Mouse (Mus musculus): ENCODE data around the gene March2. TPM values are rescaled to one million over a fixed set of nuclear protein-coding genes. Genes with fewer than 3 reads are reported as not detected.
A peak's percentile ranks its signal among the peaks of the same experiment; 100 is the strongest.

Gene March2
- polyA plus RNA-seq, 1 experiment: 290 TPM

GRCm38 (mm10) chr17:33755418-33756107, 37.1 kb upstream of the March2 start:
- H3K27me3 ChIP-seq (ENCODE audit: control insufficient read depth, insufficient read depth, low read length): no peaks in the 10 kb centered on the region
- TF ChIP-seq CTCF (IDR thresholded peaks at IDR 0.05; ENCODE audit: extremely low read depth, insufficient read depth, insufficient read length, insufficient replicate concordance) (no peak), POLR2A (IDR thresholded peaks at IDR 0.05; ENCODE audit: low read depth, low read length) (no peak)
- peaks cover 26% of the 10 kb centered on the region for H3K4me1 ChIP-seq (ENCODE audit: control insufficient read depth, insufficient read depth, insufficient read length)
- 67% methylated on average over 10 of the region's 10 CpGs for WGBS
- H3K27ac ChIP-seq (ENCODE audit: insufficient read depth, low read length): no peak overlapping the region
- no peaks in the 10 kb centered on the region for H3K36me3 ChIP-seq (ENCODE audit: control insufficient read depth, insufficient read depth, low read length)
- H3K4me3 ChIP-seq (ENCODE audit: extremely low read depth, insufficient read depth, insufficient read length): no peak overlapping the region
- no peak for DNase-seq (ENCODE audit: low read depth in 1 of 2, low spot score in 2 of 2)

- WGBS: 97% methylated on average over 1 of the region's 1 CpGs
- Histone ChIP-seq H3K4me3 (ENCODE audit: extremely low read depth, insufficient read depth, insufficient read length) (no peak overlapping the region), H3K27me3 (ENCODE audit: control insufficient read depth, insufficient read depth, low read length) (no peaks in the 10 kb centered on the region), H3K27ac (ENCODE audit: insufficient read depth, low read length) (no peak overlapping the region), H3K4me1 (ENCODE audit: control insufficient read depth, insufficient read depth, insufficient read length) (peaks cover 25% of the 10 kb centered on the region), H3K36me3 (ENCODE audit: control insufficient read depth, insufficient read depth, low read length) (peaks cover 2% of the 10 kb centered on the region)
- TF ChIP-seq POLR2A (IDR thresholded peaks at IDR 0.05; ENCODE audit: low read depth, low read length) (no peak), CTCF (IDR thresholded peaks at IDR 0.05; ENCODE audit: extremely low read depth, insufficient read depth, insufficient read length, insufficient replicate concordance) (no peak)
- DNase-seq (ENCODE audit: low read depth in 1 of 2, low spot score in 2 of 2): no peak
These were observed 36.2 kb upstream of the March2 start for GRCm38 (mm10) chr17:33754656-33755055.

GRCm38 (mm10) chr17:33752297-33752696, 33.8 kb upstream of the March2 start:
- peaks cover 19% of the 10 kb centered on the region for H3K36me3 ChIP-seq (ENCODE audit: control insufficient read depth, insufficient read depth, low read length)
- peaks cover 16% of the 10 kb centered on the region; the same call in 1 of the 2 replicates for H3K4me1 ChIP-seq (ENCODE audit: control insufficient read depth, insufficient read depth, insufficient read length)
- 88% methylated on average over 2 of the region's 2 CpGs for WGBS
- H3K27ac ChIP-seq (ENCODE audit: insufficient read depth, low read length): no peak overlapping the region
- H3K27me3 ChIP-seq (ENCODE audit: control insufficient read depth, insufficient read depth, low read length): no peaks in the 10 kb centered on the region
- no peak overlapping the region for H3K4me3 ChIP-seq (ENCODE audit: extremely low read depth, insufficient read depth, insufficient read length)
- TF ChIP-seq CTCF (IDR thresholded peaks at IDR 0.05; ENCODE audit: extremely low read depth, insufficient read depth, insufficient read length, insufficient replicate concordance) (no peak), POLR2A (IDR thresholded peaks at IDR 0.05; ENCODE audit: low read depth, low read length) (no peak)
- DNase-seq (ENCODE audit: low read depth in 1 of 2, low spot score in 2 of 2): no peak

GRCm38 (mm10) chr17:33751181-33751580, 32.7 kb upstream of the March2 start:
- TF ChIP-seq CTCF (IDR thresholded peaks at IDR 0.05; ENCODE audit: extremely low read depth, insufficient read depth, insufficient read length, insufficient replicate concordance) (no peak), POLR2A (IDR thresholded peaks at IDR 0.05; ENCODE audit: low read depth, low read length) (no peak)
- H3K4me1 ChIP-seq (ENCODE audit: control insufficient read depth, insufficient read depth, insufficient read length): peaks cover 10% of the 10 kb centered on the region; the same call in 1 of the 2 replicates
- peaks cover 22% of the 10 kb centered on the region for H3K36me3 ChIP-seq (ENCODE audit: control insufficient read depth, insufficient read depth, low read length)
- H3K27ac ChIP-seq (ENCODE audit: insufficient read depth, low read length): no peak overlapping the region
- H3K27me3 ChIP-seq (ENCODE audit: control insufficient read depth, insufficient read depth, low read length): no peaks in the 10 kb centered on the region
- no peak overlapping the region for H3K4me3 ChIP-seq (ENCODE audit: extremely low read depth, insufficient read depth, insufficient read length)
- DNase-seq (ENCODE audit: low read depth in 1 of 2, low spot score in 2 of 2): no peak

- Histone ChIP-seq H3K27me3 (ENCODE audit: control insufficient read depth, insufficient read depth, low read length) (no peaks in the 10 kb centered on the region), H3K4me1 (ENCODE audit: control insufficient read depth, insufficient read depth, insufficient read length) (0 out of 2 replicates have a peak, but pooled peaks cover 3% of the 10 kb centered on the region), H3K27ac (ENCODE audit: insufficient read depth, low read length) (no peak overlapping the region), H3K36me3 (ENCODE audit: control insufficient read depth, insufficient read depth, low read length) (peaks cover 26% of the 10 kb centered on the region), H3K4me3 (ENCODE audit: extremely low read depth, insufficient read depth, insufficient read length) (no peak overlapping the region)
- TF ChIP-seq CTCF (IDR thresholded peaks at IDR 0.05; ENCODE audit: extremely low read depth, insufficient read depth, insufficient read length, insufficient replicate concordance) (no peak), POLR2A (IDR thresholded peaks at IDR 0.05; ENCODE audit: low read depth, low read length) (no peak)
- DNase-seq (ENCODE audit: low read depth in 1 of 2, low spot score in 2 of 2): no peak
- WGBS: 97% methylated on average over 5 of the region's 5 CpGs
These were observed 31.0 kb upstream of the March2 start for GRCm38 (mm10) chr17:33749451-33749850.

- no peak for TF ChIP-seq POLR2A (IDR thresholded peaks at IDR 0.05; ENCODE audit: low read depth, low read length)
- peak; percentile 13; the same call in 1 of the 2 replicates for TF ChIP-seq CTCF (IDR thresholded peaks at IDR 0.05; ENCODE audit: extremely low read depth, insufficient read depth, insufficient read length, insufficient replicate concordance)
- DNase-seq (ENCODE audit: low read depth in 1 of 2, low spot score in 2 of 2): no peak
- H3K4me1 ChIP-seq (ENCODE audit: control insufficient read depth, insufficient read depth, insufficient read length): no peaks in the 10 kb centered on the region
- H3K27me3 ChIP-seq (ENCODE audit: control insufficient read depth, insufficient read depth, low read length): no peaks in the 10 kb centered on the region
- H3K27ac ChIP-seq (ENCODE audit: insufficient read depth, low read length): no peak overlapping the region
- 45% methylated on average over 2 of the region's 2 CpGs for WGBS
- H3K36me3 ChIP-seq (ENCODE audit: control insufficient read depth, insufficient read depth, low read length): peaks cover 26% of the 10 kb centered on the region
- no peak overlapping the region for H3K4me3 ChIP-seq (ENCODE audit: extremely low read depth, insufficient read depth, insufficient read length)
These were observed 27.5 kb upstream of the March2 start for GRCm38 (mm10) chr17:33746011-33746410.

GRCm38 (mm10) chr17:33744686-33745384, 26.4 kb upstream of the March2 start:
- 92% methylated on average over 5 of the region's 5 CpGs for WGBS
- no peaks in the 10 kb centered on the region for H3K4me1 ChIP-seq (ENCODE audit: control insufficient read depth, insufficient read depth, insufficient read length)
- no peak for DNase-seq (ENCODE audit: low read depth in 1 of 2, low spot score in 2 of 2)
- no peak overlapping the region for H3K4me3 ChIP-seq (ENCODE audit: extremely low read depth, insufficient read depth, insufficient read length)
- TF ChIP-seq POLR2A (IDR thresholded peaks at IDR 0.05; ENCODE audit: low read depth, low read length): no peak
- no peak for TF ChIP-seq CTCF (IDR thresholded peaks at IDR 0.05; ENCODE audit: extremely low read depth, insufficient read depth, insufficient read length, insufficient replicate concordance)
- no peaks in the 10 kb centered on the region for H3K27me3 ChIP-seq (ENCODE audit: control insufficient read depth, insufficient read depth, low read length)
- peaks cover 25% of the 10 kb centered on the region for H3K36me3 ChIP-seq (ENCODE audit: control insufficient read depth, insufficient read depth, low read length)
- no peak overlapping the region for H3K27ac ChIP-seq (ENCODE audit: insufficient read depth, low read length)

Measured in spleen, adult 2 months (tissue).